Mouse (Mus musculus): ENCODE measurements around the gene Aif1l.

GRCm38 (mm10) chr2:31900932-31901331 is 49.0 kb upstream of the Aif1l start:
- no peak for TF ChIP-seq CTCF (IDR thresholded peaks at IDR 0.05)
- TF ChIP-seq EP300 (IDR thresholded peaks at IDR 0.05): no peak

Measured in lung, postnatal 0 days (tissue).